Mouse (Mus musculus): ENCODE results near the gene Ap1g2. TPM values are rescaled to one million over a fixed set of nuclear protein-coding genes. Genes with fewer than 3 reads are reported as not detected.

The Ap1g2 gene
- total RNA-seq, 2 experiments from 2014 or later: 4.6 to 5.4 TPM

DNA sequence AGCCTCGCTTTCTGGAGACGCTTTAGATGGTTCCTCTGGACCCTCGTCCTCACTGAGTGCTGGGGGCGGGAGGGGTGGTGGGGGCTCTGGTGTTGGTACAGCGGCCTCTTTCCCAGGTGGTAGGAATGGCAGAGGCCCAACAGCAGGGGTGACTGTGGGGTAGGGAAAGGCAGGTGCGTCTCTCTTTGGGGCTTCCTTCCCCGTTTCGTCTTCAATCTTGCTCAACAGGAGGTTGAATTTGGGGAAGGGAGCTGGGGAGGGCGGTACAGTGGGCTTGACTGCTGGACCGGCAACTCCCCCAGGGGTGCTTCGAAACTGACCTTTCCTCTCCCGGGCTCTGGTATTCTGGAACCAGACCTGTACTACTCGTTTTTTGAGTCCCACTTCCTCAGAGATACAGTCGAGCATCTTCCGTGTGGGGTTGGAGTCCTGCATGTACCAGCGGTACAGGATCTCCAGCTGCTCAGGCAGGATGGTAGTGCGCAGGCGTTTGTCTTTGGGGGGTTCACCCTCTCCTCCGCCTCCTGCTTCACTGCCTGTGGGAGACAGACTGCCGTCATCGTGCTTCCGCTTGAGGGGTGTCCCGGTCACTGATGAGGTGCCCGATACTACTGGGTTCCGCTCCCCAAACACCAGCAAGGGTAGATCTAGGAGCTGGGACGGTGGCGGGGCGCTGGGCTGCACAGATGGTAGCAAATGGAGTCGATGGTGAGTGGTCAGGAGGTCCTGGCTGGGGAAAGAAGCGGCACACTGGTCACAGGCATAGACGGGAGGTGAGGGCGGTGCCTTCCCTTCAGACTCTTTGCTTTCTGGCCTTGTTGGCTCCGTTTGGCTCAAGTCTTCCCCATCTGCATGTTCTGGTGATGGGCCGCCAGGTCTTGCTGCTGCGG is 41.7 kb downstream of the Ap1g2 start:
- DNase-seq: no peak
- intact Hi-C loops (cut with DNase I): no loop called here

DNA sequence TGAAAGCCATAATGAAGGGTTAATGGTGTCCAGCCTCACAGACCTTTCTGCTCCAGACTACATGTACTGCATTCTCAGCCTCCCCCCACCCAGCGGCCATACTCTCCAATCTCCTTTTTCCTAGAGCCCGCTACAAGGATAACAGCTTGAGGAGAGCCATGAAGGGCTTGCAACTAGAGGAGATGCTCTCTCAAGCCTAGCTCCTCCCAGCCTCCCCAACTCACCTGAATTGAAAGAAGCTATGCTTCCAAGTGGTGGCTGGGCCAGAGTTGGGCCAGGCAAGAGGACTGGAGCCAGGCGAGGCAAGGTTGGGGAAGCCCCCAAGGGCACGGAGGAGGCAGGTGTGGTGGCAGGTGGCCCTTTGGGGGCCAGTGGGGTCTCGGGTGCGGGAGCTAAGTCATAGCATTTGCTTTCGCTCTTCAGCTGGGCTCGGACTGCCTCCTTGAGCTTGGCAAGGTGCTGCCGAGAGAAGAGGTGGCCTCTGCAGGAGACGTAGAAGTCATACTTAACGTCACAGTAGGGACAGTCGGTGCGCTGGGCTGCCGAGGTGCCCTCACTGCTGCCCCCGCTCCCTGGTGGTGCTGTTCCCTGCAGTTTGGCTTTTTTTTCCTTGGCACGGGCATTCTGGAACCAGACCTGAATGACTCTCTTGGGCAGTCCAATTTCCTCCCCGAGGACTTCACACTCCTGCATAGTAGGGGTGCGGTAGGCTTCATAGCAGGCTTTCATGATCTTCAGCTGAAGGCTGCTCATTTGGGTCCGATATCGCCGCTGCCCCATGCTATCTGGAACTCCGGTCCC is 42.6 kb downstream of the Ap1g2 start:
- DNase-seq: no peak
- intact Hi-C loops (cut with DNase I): no loop called here

DNA sequence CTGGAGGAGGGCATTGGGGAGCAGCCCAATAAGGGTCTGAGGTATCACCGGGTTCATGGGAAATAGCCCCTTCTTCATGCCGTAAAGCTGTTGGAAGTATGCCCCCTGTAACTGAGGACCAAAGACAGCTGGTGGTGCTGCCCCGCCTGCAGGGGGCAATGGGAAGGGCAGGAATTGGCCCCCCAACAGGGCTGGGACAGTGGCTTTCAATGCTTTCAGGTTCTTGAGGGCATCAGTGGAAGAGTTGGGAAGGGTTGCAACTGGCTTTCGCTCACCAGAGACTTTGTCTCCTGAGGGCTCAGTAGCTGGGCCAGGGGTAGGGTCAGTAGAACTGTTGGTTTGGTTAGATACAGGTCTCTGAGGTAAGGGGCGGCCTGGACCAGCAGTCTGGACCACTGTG is 43.3 kb downstream of the Ap1g2 start:
- intact Hi-C loops (cut with DNase I): no loop called here
- no peak for DNase-seq

DNA sequence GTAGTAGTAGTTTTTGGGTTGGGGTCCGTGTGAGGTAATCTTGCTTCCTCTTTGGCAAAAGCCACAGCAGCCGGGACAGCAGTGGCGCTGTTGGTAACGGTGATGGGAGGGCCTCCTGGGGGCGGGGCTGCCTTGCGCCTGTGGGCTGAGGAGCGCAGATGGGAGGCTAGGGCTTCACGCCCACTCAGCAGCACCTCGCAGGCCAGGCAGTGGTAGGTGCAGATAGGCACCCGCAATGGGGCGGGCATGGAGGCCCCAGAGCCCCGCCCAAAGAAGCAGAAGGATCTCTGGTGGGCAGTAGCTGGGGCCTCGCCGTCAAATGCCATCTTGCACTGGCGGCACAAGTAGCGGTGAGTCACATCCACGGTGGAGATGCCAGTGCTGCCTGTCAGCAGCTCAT is 43.8 kb downstream of the Ap1g2 start:
- intact Hi-C loops (cut with DNase I): no loop called here
- DNase-seq: no peak

DNA sequence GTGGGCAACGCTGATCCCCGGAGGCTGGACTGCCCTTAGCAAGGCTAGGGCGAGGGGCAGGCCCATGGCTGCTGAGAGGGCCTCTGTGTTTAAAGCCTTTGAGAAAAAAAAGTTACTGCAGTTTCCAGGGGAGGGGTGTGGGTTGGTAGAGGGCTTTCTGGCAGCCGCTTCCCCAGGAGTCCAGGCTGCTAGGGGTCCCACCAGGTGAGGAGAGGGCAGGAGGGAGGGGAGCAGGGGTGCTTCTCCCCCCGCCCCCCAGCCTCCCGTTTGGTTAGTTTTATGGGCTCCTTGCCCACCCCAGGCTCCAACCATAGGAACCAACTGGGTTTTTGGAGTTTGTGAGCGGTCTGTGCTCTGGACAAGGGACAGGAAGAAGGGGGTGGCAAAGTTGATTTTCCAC is 44.5 kb downstream of the Ap1g2 start:
- intact Hi-C loops (cut with DNase I): no loop called here
- no peak for DNase-seq

DNA sequence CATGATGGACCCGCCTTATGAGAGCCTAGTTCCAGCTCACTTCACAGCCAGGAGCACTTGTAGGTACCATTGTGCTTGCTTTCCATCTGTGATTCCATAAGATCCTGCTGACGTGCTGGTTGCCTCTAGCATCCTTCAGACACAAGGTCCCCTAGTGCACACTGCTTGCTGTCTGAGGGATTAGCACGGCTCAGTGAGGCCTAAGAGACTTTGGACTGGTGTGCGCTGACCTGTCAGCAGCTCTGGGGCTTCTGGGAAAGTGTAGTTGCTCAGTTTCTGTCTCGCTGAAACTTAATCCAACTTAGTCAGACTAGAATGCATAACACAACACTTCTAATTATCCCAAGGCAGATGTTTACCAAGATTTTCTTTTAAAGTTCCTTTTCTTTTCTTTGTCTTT is 46.5 kb downstream of the Ap1g2 start:
- intact Hi-C loops (cut with DNase I): no loop called here

DNA sequence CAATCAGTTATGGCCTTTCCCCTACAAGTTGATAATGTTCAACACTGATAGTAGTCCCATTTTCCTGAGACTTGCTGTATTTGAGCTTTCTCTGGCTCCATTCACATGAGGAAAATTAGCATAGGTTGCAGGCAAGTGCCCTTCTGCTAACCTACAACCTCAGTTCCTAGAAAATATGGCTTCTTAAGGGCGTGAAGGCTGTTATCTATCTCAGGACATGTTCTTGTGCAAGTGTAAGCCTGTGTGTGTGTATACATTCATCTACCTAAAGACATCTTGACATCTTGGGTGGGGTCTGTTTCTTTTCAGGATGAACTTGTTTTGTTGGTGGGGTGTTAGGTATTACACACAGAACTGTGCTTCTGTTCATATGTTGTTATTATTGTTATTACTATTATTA is 47.4 kb downstream of the Ap1g2 start:
- intact Hi-C loops (cut with DNase I): no loop called here
- no peak for DNase-seq

More for the DNA sequence above, 46.5 kb downstream of the Ap1g2 start:
- DNase-seq: no peak

DNA sequence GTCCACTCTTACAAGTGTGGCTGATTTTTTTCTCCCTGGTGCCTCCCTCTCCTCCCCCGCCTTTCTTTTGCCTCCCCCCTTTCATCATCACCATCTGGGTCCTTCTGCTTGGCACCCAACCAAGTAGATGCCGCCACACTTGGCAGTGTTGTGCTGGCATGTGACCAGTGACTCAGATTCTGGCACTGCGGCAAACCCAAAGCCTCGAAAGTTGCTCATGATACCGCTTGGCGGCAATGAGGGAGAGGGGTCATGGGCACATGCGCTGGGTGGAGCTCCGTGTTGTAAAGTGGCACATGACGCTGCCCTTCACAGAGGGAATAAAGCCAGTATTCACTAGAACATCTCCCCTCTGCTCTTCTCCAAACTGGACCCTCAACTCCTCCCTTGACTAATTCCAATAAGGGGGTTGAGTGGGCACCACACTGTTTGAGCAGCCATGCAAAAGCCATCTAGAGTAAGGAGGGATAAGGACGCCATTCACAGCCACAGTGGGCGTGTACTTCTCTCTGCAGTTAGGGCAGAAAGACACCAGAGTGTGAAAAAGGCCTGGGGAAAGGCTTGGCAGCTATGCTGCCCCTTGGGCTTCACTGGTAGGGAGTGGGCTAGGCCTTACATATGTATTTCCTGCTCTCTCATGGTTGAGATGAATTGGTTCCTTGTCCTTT is 51.1 kb downstream of the Ap1g2 start:
- DNase-seq: peak in 1 of 2 experiments; percentile 53

DNA sequence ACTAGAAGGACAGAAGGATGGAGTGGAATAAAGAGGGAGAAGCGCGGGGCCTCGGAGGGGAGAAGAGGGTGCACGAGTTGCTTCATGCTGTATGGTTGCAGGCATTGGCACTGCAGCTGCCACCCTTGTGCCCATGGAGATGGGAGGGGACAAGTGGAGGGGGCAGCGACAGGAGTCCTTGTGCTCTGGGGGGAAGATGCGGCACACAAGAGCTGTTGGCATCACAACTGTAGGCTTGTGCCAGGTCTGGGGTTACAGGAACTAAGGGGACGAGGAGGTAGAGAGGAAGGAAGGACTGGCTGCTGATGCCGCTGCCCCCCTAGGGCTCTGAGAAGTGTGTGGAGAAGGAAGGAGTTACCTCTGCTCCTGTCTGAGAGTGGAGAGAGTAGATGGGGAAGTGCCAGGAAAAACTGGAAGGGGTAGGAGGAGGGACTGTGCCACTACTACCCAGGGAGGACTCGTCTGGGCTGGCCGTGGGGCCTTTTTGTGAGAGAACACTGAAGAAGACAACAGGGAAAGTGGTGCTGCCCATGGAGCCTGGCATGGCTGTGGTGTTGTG is 52.1 kb downstream of the Ap1g2 start:
- DNase-seq: no peak
- intact Hi-C loops (cut with DNase I): no loop called here

More for the DNA sequence above, 51.1 kb downstream of the Ap1g2 start:
- intact Hi-C loops (cut with DNase I): no loop called here

DNA sequence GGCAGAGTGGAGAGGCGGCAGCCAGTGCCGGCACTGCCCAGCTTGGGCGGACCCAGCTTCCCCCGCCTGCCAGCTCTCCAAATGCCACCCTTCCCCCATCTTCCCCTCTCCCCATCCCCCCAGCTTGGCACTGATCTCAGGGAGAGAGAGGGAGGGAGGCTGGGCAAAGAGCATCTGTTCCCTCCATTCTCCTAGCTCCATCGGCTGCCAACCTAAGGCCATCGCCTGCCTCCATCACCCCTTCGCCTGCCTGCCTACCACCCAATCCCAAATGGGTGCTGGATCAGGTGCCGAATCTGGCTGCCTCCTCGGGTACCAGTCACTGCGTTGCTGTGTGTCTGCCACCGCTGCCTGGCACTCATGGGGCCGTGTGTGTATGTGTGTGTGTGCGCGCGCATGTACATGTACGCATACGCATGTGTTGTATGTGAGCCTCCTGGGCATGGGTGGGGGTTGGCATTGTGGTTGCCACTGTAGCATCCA is 52.6 kb downstream of the Ap1g2 start:
- intact Hi-C loops (cut with DNase I): no loop called here
- no peak for DNase-seq

DNA sequence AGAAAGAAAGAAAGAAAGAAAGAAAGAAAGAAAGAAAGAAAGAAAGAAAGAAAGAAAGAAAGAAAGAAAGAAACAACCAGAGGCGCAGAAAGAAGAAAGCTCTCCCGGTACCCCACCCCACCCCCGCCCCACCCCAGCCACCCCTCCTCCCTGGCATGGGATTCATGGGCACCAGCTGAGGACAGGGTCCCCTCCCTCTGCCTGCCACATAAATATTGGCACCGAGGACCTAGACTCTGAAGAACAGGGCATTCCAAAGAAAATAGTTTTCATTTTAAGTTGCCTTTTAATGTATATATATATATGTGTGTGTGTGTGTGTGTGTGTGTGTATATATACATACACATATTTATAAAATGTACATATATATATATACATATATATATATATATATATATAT is 53.3 kb downstream of the Ap1g2 start:
- intact Hi-C loops (cut with DNase I): no loop called here
- no peak for DNase-seq

DNA sequence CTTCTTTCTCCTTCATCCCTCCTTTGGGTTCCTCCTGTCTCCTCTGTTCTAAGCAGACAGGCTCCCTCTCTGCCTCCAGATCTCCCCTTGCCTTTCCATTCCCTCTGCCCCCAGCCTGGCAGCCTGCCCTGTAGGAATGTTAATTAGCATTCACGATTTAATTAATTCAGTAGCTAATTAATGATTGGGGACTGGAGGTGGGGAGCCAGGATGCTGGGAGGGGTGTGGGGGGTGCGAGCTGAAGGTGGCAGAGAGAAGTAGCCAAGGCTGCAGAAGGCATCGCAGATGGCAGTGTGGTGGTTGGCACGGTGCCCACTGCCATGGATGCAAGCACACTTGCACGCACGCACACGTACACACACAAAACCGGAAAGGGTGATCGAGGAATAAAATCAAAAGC is 53.9 kb downstream of the Ap1g2 start:
- intact Hi-C loops (cut with DNase I): no loop called here
- no peak for DNase-seq

Other genes with a start within 250 kb of the Ap1g2 start
- gene Homez, start 235.6 kb downstream of the Ap1g2 start, total RNA-seq (2021): 1 to 10 TPM; 6.7 to 8.6 TPM
- gene Ppp1r3e, start 229.0 kb downstream of the Ap1g2 start, total RNA-seq (2021): 1 to 10 TPM; 2.8 to 5.2 TPM
- gene Bcl2l2, start 223.2 kb downstream of the Ap1g2 start, total RNA-seq (2021): 10 to 100 TPM; 35.1 to 39.2 TPM
- 1 to 10 TPM; 4.1 to 8.1 TPM for gene Gm20521, start 223.2 kb downstream of the Ap1g2 start, total RNA-seq (2021)
- gene Pabpn1, start 214.1 kb downstream of the Ap1g2 start, total RNA-seq (2021): 10 to 100 TPM; 66.9 to 77.6 TPM
- 1 to 10 TPM; 3.4 to 5.6 TPM for gene Slc22a17, start 193.5 kb downstream of the Ap1g2 start, total RNA-seq (2021)
- gene Efs, start 180.5 kb downstream of the Ap1g2 start, total RNA-seq (2021): 1 to 10 TPM; 4.1 to 4.6 TPM
- gene Il25, start 173.9 kb downstream of the Ap1g2 start, total RNA-seq (2021): not detected
- gene Cmtm5, start 170.3 kb downstream of the Ap1g2 start, total RNA-seq (2021): under 1 TPM; 0.49 to 0.60 TPM
- over 10,000 TPM; 23,215 to 24,603 TPM for gene Myh6, start 139.7 kb downstream of the Ap1g2 start, total RNA-seq (2021)
- gene Gm17428, start 129.7 kb downstream of the Ap1g2 start, total RNA-seq (2021): not detected
- gene Myh7, start 112.0 kb downstream of the Ap1g2 start, total RNA-seq (2021): 1,000 to 10,000 TPM; 2,004 to 2,187 TPM
- 10 to 100 TPM; 23.4 to 28.4 TPM for gene Ngdn, start 91.1 kb downstream of the Ap1g2 start, total RNA-seq (2021)
- 1 to 10 TPM; 2.5 to 3.3 TPM for gene Zfhx2, start 14.3 kb downstream of the Ap1g2 start, total RNA-seq (2021)
- gene Thtpa, start 11.8 kb downstream of the Ap1g2 start, total RNA-seq (2021): 10 to 100 TPM in 1 of 2 experiments, 1 to 10 TPM in 1; 9.6 to 11.4 TPM
- under 1 TPM; 0.10 to 0.36 TPM for gene Jph4, start 10.3 kb upstream of the Ap1g2 start, total RNA-seq (2021)
- not detected for gene Dhrs2, start 115.4 kb upstream of the Ap1g2 start, total RNA-seq (2021)

All from heart, postnatal 14 days (tissue).